Mouse (Mus musculus): Measurements from ENCODE around the gene Stat6.

The Stat6 gene

GRCm38 (mm10) chr10:127642772-127643552, at the start of gene Stat6:
Gene Stat6 (plus strand): TSS chr10:127642986.
- DNase-seq: peak; percentile 81

- DNase-seq: no peak
Measured at GRCm38 (mm10) chr10:127594405-127594804, 48.4 kb upstream of the Stat6 start.

DNA sequence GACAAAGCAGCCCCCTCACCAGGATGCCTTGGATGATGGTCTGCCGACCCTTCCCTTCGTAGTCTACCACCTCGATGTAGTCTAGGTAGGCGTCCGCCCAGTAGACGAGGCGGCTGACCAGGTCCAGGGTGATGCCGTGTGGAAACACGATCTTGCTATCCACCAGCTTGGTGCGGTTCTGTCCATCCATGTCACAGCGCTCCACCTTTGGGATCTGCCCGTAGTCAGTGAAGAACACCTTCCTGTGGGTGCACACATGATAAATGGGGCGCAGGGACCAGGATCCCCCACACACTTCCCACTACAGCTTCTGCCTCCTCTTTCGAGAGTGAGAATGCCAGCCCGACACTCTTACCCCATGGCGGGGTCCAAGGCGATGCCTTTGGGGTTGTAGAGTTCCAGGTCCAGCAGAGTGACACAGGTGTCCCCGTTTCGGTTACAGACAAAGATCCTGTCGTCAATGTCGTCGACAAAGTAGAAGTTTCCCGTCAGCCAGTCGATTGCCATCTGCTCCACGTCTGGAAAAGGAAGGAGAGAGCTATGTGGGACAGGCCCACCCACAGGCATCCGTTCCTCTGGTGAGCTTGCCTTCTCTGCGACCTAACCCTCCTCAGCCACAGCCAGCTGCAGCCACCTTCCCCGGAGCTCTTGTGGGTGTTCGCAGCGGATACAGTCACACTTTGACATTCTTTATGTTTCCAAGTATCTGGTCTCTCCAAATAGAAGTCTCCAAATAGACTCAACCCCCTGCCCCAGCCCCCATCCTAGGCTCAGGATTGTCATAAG, 47.7 kb upstream of the Stat6 start:
- DNase-seq: peak; percentile 46

GRCm38 (mm10) chr10:127596321-127596941, 46.4 kb upstream of the Stat6 start:
- DNase-seq: no peak

- no peak for DNase-seq
Measured at GRCm38 (mm10) chr10:127597311-127597901, 45.4 kb upstream of the Stat6 start.

DNA sequence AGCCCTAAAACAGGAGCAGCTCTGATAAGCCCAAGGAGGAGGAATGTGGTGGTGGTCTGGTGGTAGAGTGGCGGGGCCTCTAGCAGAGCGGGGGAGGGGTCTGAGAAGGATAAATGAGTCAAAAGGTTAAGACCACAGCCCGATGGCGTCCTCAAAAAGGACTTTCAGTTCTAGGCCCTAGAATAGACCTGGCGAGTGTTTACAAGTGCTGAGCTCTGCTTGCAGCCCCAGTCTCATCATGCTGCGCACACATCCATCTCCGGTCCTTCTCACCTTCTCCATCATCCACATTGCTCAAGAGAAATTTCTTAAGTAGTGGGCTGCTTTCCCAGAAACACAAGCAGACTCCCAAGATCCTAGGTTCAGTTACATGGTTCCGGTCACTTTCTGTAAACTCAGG, 44.2 kb upstream of the Stat6 start:
- no peak for DNase-seq

DNA sequence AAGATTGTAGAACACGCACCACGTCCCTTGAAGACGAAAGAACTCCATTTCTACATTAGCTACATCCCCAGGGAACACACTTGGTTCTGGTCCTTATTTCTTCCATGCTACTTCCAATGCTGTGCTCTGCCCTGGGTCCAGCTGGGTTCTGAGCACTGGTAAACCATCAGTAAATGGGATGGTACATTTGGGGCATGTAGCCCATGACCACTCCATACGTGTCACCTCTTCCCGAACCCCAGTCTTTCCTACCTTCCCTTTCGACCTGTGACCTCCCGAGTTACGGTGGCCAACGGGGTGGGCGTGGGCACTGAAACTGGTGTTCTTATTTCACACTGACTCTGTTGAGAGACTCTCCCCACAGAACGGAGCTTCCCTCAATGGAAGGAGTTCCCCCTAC, 43.5 kb upstream of the Stat6 start:
- DNase-seq: no peak

GRCm38 (mm10) chr10:127599779-127600541, 42.8 kb upstream of the Stat6 start:
- DNase-seq: no peak

DNA sequence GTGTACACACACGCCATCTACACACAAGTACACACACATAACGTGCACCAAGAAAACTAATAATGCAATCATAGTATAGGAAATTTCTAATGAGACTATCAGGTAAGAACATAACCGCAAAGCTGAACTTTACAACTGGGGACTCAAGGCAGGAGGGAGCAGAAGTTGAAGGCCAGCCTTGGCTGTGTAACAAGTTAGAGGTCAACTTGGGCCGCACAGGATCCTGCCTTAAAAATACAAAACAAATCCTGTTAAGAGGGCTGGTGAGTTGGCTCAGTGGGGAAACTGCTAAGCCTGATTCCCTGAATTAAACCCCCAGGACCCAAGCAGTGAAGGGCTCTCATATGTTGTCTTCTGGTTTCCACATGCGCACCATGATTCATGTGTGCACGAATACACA, 40.6 kb upstream of the Stat6 start:
- no peak for DNase-seq

DNA sequence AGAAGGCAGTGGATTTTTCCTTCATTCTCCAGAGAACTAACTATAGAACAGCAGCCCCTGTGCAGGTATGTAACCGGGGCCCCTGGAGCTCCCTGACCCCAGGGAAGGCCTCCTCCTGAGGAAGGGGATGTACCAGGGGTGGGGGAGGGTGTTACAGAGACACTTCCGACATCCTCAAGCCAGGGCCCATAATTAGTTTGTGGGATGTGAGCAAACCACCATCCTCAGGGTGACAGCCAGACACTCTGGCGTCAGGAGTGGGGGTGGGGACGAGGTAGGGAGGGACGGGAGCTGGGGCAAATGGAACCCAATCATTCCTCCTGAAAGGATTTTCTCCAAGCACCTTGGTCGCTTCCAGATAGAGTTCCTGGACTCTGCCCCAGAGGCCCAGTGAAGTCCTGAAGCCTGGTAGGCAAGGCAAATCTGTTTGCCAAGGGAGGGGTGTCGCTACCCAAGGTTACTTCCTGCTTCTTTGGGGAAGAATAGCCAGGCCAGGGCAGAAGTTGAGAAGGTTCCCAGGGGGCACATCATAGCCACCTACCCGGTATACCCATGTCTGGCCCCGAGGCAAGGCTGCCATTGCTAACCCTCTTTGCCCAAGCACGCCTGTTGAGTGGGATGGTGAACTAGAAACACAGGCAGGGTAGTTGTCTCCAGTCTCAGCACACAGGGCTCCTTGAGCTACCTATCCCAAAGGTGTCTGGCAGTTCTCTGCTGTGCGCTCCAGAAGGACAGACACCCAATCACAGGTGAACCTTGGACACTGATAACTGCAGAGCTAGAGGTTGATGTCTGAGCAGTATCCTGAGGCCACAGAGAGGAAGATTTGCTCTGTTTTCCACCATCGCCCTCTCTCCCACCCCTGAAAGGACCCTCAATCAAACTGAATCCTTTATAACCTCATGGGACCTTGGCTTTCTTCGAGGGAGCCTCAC, 39.1 kb upstream of the Stat6 start:
- no peak for DNase-seq

GRCm38 (mm10) chr10:127604465-127605250, 38.1 kb upstream of the Stat6 start:
- no peak for DNase-seq

GRCm38 (mm10) chr10:127605251-127605547, 37.6 kb upstream of the Stat6 start:
- no peak for DNase-seq

DNA sequence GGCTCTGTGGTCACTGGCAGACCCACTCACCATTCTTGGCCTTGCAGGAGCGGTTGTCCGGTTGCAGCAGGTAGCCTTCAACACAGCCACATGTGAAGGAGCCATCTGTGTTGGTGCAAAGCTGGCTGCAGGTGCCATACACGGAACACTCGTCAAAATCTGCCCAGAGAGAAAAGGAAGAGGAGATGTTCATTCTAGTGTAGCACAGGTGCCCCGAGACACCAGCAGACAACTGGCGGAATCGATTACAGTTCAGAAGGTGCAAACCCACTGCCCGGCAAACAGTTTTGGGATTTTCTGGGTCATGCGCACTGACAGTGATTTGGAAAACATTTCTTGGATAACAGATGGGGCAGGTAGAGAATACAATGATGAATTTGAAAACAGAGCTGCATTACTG, 37.0 kb upstream of the Stat6 start:
- DNase-seq: no peak

- DNase-seq: no peak
Measured at GRCm38 (mm10) chr10:127607059-127607458, 35.7 kb upstream of the Stat6 start.

DNA sequence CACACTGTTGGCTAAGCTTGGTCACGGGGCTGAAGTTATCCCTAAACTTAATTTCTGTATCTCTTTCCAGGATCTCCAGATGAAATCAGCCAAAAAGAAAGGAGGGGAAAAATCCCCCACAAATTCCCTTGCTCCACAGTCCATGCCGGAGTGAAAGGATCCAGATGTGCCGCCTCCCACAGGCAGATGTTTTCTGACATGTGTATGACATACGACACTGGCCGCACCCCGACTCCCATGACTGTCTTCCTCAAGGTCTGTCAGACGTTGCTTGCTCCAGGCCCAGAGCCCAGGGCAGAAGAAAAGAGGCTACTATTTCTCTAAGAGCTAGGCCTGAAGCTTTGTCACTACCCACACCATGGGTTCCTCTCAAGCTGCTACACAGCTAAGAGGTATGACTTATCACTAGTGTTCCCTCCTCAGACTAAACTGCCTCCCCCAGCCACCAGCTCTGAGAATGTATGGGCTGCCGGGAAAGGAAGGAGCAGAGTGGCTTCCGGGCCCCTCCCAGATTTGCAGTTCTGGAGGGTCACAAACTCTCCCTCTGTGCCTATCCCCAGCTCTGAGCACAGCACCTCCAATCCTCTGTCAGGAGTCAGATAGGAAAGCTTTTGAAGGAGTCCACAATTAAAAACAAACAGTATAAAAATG, 33.2 kb upstream of the Stat6 start:
- no peak for DNase-seq

GRCm38 (mm10) chr10:127610066-127610415, 32.7 kb upstream of the Stat6 start:
- no peak for DNase-seq

- no peak for DNase-seq
Measured at GRCm38 (mm10) chr10:127612079-127612775, 30.6 kb upstream of the Stat6 start.

DNA sequence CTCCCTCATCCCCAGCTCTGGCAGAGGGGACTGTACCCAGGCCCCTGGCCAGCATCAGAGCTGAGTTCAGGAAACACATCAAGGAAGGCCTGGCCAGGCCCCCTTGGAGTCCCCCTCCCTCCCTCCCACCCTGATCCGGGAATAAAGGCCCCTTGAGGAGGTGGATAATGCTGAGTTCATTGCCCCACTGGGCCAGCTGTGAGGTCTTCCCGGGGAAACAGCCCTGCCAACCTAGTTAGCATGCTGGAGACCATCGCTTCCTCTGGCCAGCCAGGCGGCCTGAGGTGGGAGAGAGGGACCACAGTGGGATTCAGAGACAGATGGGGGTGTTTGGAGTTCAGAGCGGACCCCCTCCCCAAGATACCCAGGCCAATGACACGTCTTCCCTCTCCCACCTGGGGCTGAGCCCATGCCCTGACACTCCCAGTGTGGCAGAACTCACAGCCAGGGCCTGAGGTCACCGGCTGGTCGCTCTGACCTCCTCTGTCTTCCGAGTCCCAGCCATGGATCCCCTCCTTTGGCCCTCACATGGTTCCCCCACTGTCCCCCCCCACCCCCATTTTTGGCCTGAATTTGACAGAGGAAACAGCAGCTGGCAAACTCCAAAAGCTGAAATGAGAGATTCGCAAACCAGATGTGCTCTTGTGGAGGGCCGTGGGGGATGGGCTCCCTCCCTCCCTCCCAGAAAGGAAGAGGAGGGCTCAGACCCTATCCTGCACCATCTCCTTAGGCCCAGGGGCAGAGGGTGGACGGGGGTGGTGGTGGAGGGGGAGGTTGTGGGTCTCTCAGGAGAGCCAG, 28.4 kb upstream of the Stat6 start:
- no peak for DNase-seq

DNA sequence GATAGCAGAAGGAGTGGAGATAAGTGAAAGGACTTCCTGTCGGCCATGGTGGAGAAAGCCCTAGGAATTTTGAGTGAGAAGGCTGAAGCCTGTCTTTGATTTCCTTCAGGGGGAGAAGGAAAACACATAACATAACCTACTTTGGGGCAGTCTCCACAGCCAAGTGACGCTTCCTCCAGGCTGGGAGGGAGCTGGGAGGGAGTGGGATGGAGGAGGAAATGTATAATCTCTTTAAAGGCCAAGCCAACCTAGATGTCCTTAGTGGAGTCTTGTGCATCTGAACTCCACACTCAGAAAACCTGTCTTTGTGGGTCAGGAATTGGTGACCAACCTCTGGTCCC, 27.8 kb upstream of the Stat6 start:
- no peak for DNase-seq
